Mouse (Mus musculus) E14TG2a.4 (cell line): Measurements from ENCODE around the gene Sfswap.

Experiments
- H3K27me3 ChIP-seq: 2 replicates; pipeline ENCODE4 v1.6.1; 2014; ENCODE audit warnings: low read length, control low read depth; ENCODE audit not compliant: insufficient read depth
- H3K36me3 ChIP-seq: 2 replicates; pipeline ENCODE4 v1.6.1; 2014; ENCODE audit warnings: low read length, control low read depth; ENCODE audit not compliant: insufficient read depth
- H3K4me1 ChIP-seq: replicated peaks from 2 replicates; pipeline ENCODE4 v1.6.1; 2014; ENCODE audit warnings: low read depth, low read length, control low read depth
- H3K4me3 ChIP-seq: replicated peaks from 2 replicates; pipeline ENCODE4 v1.5.1; 2014; ENCODE audit warnings: mild to moderate bottlenecking, low read length
- H3K9me3 ChIP-seq: 2 replicates; pipeline ENCODE4 v1.6.1; 2014; ENCODE audit warnings: low read length, control low read depth
- CTCF ChIP-seq: conservative IDR thresholded peaks from 2 replicates; pipeline ENCODE4 v1.5.1; 2014; ENCODE audit warnings: low read length
- NANOG ChIP-seq: IDR thresholded peaks from 2 replicates; pipeline ENCODE4 v1.6.1; 2014; ENCODE audit warnings: borderline replicate concordance, low read length, mixed read lengths
- POU5F1 ChIP-seq: IDR thresholded peaks from 2 replicates; pipeline ENCODE4 v1.6.1; 2014; ENCODE audit warnings: low read length, borderline replicate concordance

Sfswap gene

DNA sequence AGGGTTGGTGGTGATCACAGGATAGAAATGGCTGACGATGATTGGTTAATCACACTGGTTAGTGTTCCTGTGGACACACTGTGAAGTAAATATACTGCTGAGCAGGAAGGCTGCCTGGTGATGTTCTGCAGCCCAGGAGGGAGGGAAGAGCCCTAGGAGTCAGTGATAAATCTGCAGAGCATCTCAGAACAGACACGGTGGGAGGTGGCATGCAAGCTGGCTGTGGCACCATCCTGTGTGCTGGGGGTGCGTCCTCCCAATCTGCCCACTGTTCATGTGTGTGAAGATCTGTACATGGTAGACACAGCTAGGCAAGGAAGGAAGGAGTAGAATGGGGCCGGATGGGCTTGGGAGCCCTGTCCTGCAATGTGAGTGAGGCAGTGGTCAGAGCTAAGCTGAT lies 67.6 kb downstream of the Sfswap start:
- Histone ChIP-seq H3K36me3 (peaks cover 87% of the 10 kb centered on the region), H3K27me3 (no peaks in the 10 kb centered on the region), H3K4me1 (0 out of 2 replicates have a peak, but pooled peaks cover 5% of the 10 kb centered on the region), H3K4me3 (no peak overlapping the region), H3K9me3 (no peaks in the 10 kb centered on the region)
- no peak for TF ChIP-seq CTCF
- no peak for TF ChIP-seq POU5F1
- TF ChIP-seq NANOG = no peak

DNA sequence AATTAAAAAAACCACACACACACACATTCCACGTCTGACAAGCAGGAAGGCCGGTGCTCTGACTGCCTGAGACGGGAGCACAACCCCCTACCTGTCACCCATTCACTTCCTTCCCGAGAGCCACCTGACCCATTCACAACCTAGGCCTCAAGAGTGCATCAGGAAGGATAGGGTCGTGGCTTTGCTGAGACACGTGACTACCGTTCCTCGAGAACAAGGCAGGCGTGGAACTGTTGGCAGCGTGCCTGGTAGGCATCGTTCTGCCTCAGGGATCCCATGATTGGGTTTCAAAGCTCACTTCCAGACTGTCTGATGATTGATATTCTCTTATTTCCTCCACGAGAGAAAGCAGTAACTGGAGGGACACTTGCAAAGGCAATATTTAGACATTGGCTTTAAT lies 77.2 kb downstream of the Sfswap start:
- no peak for TF ChIP-seq CTCF
- no peak for TF ChIP-seq POU5F1
- no peak for TF ChIP-seq NANOG
- Histone ChIP-seq H3K27me3 (peaks cover 20% of the 10 kb centered on the region), H3K4me1 (peaks cover 12% of the 10 kb centered on the region), H3K9me3 (no peaks in the 10 kb centered on the region), H3K36me3 (no peaks in the 10 kb centered on the region), H3K4me3 (no peak overlapping the region)

DNA sequence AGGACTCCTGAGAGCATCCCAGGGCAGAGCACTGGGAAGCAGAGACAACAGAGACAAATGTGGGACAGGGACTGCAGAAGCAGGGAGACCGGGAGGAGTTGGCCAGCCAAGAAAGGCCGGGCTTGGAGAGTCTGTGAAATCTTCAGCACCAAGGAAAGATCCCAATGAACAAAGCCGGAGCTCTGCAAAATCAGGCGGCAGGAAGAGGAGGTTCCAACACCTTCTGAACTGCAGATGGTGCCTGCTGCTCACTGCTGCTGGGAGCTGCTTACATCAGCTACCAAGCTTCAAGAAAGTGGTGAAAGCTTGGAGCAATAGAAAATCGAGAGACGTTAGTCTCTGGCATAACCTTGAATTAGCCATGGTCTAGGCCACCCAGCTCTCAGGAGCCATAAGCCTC lies 79.0 kb downstream of the Sfswap start:
- Histone ChIP-seq H3K27me3 (peaks cover 29% of the 10 kb centered on the region), H3K4me3 (no peak overlapping the region), H3K9me3 (no peaks in the 10 kb centered on the region), H3K36me3 (no peaks in the 10 kb centered on the region), H3K4me1 (peaks cover 12% of the 10 kb centered on the region)
- TF ChIP-seq CTCF (no peak), NANOG (no peak), POU5F1 (no peak)

DNA sequence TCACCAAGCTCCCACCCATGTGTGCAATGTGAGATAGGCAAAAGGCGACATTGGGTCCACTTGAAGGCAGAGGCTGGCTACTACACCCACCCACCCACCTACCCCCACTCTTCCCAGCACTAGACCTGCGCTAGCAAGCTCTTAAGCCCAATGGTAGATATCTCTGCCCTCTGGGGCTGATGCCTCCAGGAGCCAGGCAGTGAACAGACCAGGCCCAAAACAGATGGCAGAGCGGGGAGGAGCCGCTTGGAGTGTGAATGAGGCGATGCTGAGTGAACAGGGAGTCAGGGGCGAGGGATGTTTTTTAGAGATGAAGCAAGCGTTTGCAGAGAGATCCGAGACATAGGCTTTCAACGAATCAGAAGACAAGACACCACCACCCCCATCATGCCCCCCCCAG lies 79.6 kb downstream of the Sfswap start:
- H3K4me1 ChIP-seq = peaks cover 18% of the 10 kb centered on the region
- TF ChIP-seq POU5F1 = no peak
- TF ChIP-seq CTCF = no peak
- no peak for TF ChIP-seq NANOG
- H3K27me3 ChIP-seq = peaks cover 34% of the 10 kb centered on the region

DNA sequence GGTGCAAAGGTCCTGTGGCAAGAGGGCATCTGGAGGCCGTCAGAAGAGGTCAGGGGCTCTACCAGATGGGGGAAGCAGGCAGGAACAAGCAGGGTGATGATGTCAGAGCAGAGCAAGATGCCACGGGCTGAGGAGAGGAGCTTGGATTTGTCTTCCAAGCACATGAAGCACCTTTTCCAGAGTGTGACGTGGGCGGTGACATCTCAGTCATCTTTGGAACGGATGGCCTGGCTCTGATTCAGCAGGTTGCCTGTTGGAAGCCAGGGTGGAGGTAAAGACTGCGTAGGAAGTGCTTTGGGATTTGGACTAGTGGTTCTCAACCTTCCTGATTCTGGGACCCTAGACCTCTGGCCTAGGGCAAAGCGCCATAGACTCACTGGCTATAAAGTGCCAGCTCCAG lies 80.0 kb downstream of the Sfswap start:
- Histone ChIP-seq H3K4me1 (peaks cover 22% of the 10 kb centered on the region), H3K27me3 (peaks cover 38% of the 10 kb centered on the region), H3K4me3 (no peak overlapping the region), H3K36me3 (no peaks in the 10 kb centered on the region), H3K9me3 (no peaks in the 10 kb centered on the region)
- TF ChIP-seq NANOG (no peak), POU5F1 (no peak), CTCF (no peak)

More for the DNA sequence above, 79.6 kb downstream of the Sfswap start:
- H3K4me3 ChIP-seq = no peak overlapping the region
- no peaks in the 10 kb centered on the region for H3K9me3 ChIP-seq
- H3K36me3 ChIP-seq = no peaks in the 10 kb centered on the region

DNA sequence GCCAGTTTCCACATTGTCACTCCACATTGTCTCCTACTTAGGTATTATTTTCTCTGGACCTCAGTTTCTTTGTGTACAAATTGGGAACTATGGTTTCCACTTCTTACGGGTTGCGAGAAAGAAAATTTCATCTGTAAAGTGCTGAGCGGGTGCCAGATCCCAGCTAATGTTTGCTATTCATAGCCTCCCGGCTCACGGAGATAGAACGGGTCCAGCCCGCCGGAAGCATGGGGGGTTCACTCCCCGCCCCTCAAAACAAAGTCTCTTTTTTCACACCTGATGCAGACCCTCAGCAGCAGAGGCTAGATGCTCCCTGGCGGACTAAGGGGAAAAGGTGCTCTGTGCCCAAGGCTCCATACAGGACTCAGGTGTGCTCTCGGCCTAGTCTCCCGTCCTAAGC lies 82.3 kb downstream of the Sfswap start:
- peak overlapping the region; percentile 92 for H3K4me3 ChIP-seq
- peaks cover 45% of the 10 kb centered on the region for H3K27me3 ChIP-seq
- TF ChIP-seq CTCF (no peak), POU5F1 (no peak), NANOG (no peak)
- H3K4me1 ChIP-seq = peaks cover 26% of the 10 kb centered on the region
- H3K36me3 ChIP-seq = no peaks in the 10 kb centered on the region
- no peaks in the 10 kb centered on the region for H3K9me3 ChIP-seq

DNA sequence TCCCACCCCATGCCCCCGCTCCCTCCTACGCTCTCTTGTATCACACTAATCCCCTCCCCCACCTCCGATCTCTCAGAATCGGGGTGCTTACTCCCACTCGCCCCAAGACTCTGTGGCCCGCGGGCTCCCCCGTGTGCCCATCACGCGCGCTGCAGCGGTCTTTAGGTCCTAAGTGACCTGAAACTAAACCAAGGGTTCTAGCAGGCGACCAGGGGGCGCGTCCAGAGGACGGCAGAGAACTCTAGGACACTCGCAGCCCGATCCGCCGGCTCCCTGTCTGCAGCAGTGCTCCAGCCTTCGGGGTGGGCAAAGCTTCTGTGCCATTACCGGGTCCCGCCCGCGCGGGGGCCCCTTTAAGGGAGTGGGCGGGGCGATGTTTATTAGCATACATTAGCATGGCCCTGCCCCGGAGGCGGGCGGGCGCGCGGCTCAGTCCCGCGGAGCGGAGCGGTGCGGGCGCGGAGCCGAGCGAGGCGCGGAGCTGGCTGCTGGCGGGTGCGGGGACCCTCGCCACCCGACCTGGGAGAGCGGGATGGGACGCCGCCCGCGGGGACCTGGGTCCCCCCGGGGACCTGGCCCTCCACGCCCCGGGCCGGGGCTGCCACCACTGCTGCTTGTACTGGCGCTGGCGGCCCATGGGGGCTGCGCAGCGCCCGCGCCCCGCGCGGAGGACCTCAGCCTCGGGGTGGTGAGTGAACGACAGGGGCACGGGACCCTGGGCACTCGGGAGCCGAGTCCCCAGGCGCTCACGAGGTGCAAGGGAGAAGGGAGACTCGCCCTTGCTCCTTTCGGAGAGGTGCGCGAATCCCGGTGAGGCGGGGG lies 83.0 kb downstream of the Sfswap start, which contains the start of gene Mmp17:
TSS of gene Mmp17 (plus strand) at position 409 of the 822 bp plus-strand sequence.
- Histone ChIP-seq H3K4me1 (peaks cover 26% of the 10 kb centered on the region), H3K27me3 (peaks cover 43% of the 10 kb centered on the region), H3K36me3 (no peaks in the 10 kb centered on the region), H3K9me3 (no peaks in the 10 kb centered on the region), H3K4me3 (peak within 1 kb of the TSS; percentile 92)
- TF ChIP-seq NANOG (no peak), POU5F1 (no peak), CTCF (peak; percentile 57)

DNA sequence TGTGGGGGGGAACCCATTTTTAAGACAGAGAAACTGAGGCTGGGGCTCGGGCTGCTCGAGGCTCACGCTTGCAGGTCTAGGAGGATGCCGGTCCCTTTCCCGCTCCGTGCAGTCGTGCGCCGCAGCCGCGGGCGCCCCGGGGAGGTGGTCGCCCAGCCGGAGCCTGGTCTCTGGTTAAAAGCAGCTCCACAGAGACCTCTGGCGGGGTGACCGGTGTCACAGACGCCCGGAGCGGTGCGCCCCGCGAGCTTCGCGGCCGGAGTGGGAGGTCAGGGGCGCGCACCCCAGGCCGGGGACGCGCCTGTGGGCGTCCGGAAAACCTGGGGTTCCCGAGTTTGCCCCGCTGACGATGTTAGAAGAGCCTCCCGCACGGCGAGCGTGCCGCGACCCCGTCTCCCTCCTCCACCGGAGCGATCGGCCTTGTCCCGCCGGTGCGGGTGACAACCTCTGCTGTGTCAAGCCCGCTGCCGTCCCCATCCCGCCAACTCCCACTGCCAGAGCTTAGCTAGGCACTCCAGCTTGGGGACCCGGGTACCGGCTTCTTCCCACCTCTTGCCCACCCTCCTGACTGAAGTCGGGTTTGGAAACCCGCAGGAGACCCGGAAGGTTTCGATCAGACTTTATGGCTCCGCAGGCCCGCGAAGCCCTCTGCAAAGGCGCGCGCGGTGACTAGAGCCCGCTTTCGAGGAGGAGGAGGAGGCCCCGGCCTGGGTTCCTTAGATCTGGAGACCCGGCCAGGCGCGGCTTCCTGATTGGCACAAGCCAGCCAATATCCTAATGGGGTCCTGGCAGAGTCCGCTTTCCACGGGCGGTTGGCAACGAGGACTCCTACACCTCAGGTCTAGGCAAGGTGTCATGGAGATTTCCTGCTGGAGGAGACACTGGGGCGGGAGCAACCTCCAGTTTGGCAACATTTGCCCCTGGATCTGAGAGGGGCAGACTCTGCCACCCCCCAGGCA lies 83.8 kb downstream of the Sfswap start:
- peak overlapping the region; percentile 92 for H3K4me3 ChIP-seq
- H3K9me3 ChIP-seq = no peaks in the 10 kb centered on the region
- TF ChIP-seq CTCF = no peak
- no peak for TF ChIP-seq POU5F1
- no peak for TF ChIP-seq NANOG
- H3K27me3 ChIP-seq = peaks cover 43% of the 10 kb centered on the region
- H3K36me3 ChIP-seq = no peaks in the 10 kb centered on the region
- peaks cover 26% of the 10 kb centered on the region for H3K4me1 ChIP-seq

DNA sequence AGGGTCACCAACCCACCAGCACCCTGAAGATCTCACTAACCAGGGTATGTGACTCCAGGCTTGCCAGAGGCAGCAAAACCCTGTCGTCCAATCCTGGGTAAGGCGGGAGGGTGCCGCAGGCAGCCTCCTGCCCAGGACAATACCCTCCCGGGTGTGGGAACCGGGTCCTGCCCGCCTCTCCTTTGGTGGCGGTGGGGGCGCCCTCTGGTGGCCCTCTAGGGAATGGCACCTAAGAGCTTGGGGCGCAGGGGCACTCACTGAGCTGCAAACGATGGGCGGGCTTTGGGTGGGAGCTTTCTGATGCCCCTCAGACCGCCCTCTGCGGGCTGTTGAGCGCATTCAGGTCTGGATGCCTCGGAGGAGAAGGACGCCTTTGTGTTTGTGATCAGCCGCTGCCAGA lies 85.0 kb downstream of the Sfswap start:
- peak overlapping the region; percentile 92 for H3K4me3 ChIP-seq
- H3K4me1 ChIP-seq = peaks cover 30% of the 10 kb centered on the region

More for the DNA sequence above, 85.0 kb downstream of the Sfswap start:
- no peaks in the 10 kb centered on the region for H3K9me3 ChIP-seq
- H3K27me3 ChIP-seq = peaks cover 40% of the 10 kb centered on the region
- TF ChIP-seq NANOG = no peak
- peak; percentile 75 for TF ChIP-seq CTCF
- no peak for TF ChIP-seq POU5F1
- no peaks in the 10 kb centered on the region for H3K36me3 ChIP-seq
